Mouse (Mus musculus): Measurements from ENCODE around the gene Gabbr2.

DNA sequence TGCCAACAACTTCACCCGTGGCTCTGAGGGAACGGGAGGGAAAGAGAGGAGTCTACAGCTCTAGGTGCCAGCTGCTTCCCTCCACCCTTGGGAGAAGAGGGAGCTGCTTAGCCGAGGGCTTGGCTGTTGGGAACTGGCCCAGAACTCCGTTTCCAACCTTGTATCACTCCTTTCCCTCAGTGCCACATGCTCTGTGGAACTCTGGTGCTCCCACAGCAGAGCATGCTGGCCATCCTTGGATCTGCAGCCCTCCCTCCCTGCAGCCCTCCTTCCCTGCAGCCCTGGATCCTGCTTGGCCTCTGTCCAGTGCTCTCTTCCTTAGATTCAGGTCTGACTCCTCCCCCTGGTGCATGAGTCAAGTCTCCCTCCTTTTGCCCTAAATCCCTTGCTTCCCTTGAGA, 176.7 kb downstream of the Gabbr2 start:
- TF ChIP-seq CTCF (IDR thresholded peaks at IDR 0.05; ENCODE audit: low read depth, low read length) = no peak
- no peak for TF ChIP-seq EP300 (IDR thresholded peaks at IDR 0.05; ENCODE audit: insufficient read depth, low read depth, low read length)

Data from ES-Bruce4 (cell line).